ENCODE assay signal across 18 mouse cellular contexts in the genomic region with DNA sequence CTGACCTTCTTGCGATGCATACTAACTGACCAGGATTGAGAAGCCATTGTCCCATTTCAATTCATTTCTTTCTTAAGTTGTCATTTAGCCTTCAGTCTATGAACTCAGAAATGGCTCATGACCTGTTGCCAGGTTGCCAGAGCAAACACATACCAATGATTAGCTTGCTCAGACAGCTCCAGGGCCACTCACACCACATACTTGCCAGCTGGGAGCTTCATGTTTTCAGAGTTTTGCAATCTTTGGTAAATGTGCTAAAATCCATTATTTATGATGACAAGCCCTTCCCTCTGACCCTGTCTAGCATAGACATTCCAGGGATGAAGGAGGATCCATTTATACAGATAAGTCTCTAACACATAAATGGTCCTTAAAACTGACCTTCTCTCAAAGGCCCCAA.
DNase-seq lines count a peak whose midpoint lies in the region; ATAC-seq and TF ChIP-seq lines count a peak whose summit lies in the region.
"Had no signal": no experiment of that assay in that cellular context is flagged by ENCODE, and none has a peak within 500 bp of the region (broad histone marks: within the 10 kb centered on the region; RNA-seq: fewer than 3 reads in every experiment).

No protein-coding gene starts in this region.

- WGBS in liver, postnatal 0 days (ENCODE audit: insufficient replicate concordance), result 85% methylated on average over 1 of the region's 1 CpGs
- WGBS in forebrain, embryonic 14.5 days, result 97% methylated on average over 1 of the region's 1 CpGs

- no peaks in the 10 kb centered on the region for H3K36me3 ChIP-seq in liver, postnatal 0 days (replicated peaks; ENCODE audit: insufficient read depth, low read length)
- no peaks in the 10 kb centered on the region for H3K36me3 ChIP-seq in forebrain, embryonic 14.5 days (ENCODE audit: control insufficient read depth, insufficient read depth, low read length)
- H3K36me3 ChIP-seq: embryonic facial prominence, embryonic 15.5 days; hindbrain, embryonic 12.5 days; liver, embryonic 13.5 days; stomach, embryonic 15.5 days had no signal

- no peak for TF ChIP-seq CTCF in liver, postnatal 0 days (IDR thresholded peaks at IDR 0.05; ENCODE audit: low read depth)

- DNase-seq in heart, adult 11 months, result peak; percentile 72
- DNase-seq in heart, postnatal 10 days, result no peak
- peak; percentile 19 for DNase-seq in liver, postnatal 0 days
- DNase-seq in liver (no peak), adipocyte (ENCODE audit: low spot score) (peak; percentile 63)
- DNase-seq in lung, postnatal 25 days (ENCODE audit: low spot score), result peak; percentile 28
- no peak for DNase-seq in forebrain, embryonic 14.5 days (ENCODE audit: low spot score)
- DNase-seq in right cerebral cortex, postnatal 25 days, result no peak
- DNase-seq: cerebellum, postnatal 10 days; embryo, embryonic 11 days; gastrocnemius, postnatal 14 days; left cerebral cortex, postnatal 4 days; liver, embryonic 13.5 days had no signal

- H3K27me3 ChIP-seq in liver, postnatal 0 days (ENCODE audit: insufficient read depth, low read length), result no peaks in the 10 kb centered on the region
- H3K27me3 ChIP-seq in forebrain, embryonic 14.5 days (replicated peaks; ENCODE audit: control insufficient read depth, insufficient read depth, low read length), result no peaks in the 10 kb centered on the region
- H3K27me3 ChIP-seq: embryonic facial prominence, embryonic 15.5 days; hindbrain, embryonic 12.5 days; liver, embryonic 13.5 days; stomach, embryonic 15.5 days had no signal

- ATAC-seq in liver, postnatal 0 days, result peak; percentile 87
- ATAC-seq in forebrain, embryonic 14.5 days, result no peak
- ATAC-seq: inflammation-experienced regulatory T-cells, adult 6 months; midbrain, embryonic 16.5 days had no signal

- H3K9ac ChIP-seq in liver, postnatal 0 days (replicated peaks), result no peak overlapping the region
- H3K9ac ChIP-seq in forebrain, embryonic 14.5 days (ENCODE audit: low read length), result no peak overlapping the region
- H3K9ac ChIP-seq: embryonic facial prominence, embryonic 15.5 days; hindbrain, embryonic 12.5 days; liver, embryonic 13.5 days; stomach, embryonic 15.5 days had no signal

- intact Hi-C loops in heart, postnatal 10 days (cut with DNase I), result no loop called here

- no peak overlapping the region for H3K4me3 ChIP-seq in liver, postnatal 0 days (ENCODE audit: low read depth, low read length)
- H3K4me3 ChIP-seq in forebrain, embryonic 14.5 days (ENCODE audit: low read depth, low read length), result no peak overlapping the region
- H3K4me3 ChIP-seq: embryonic facial prominence, embryonic 15.5 days; hindbrain, embryonic 12.5 days; liver, embryonic 13.5 days; stomach, embryonic 15.5 days had no signal

- no peak overlapping the region for H3K4me2 ChIP-seq in liver, postnatal 0 days (ENCODE audit: low read depth, low read length)
- no peak overlapping the region for H3K4me2 ChIP-seq in forebrain, embryonic 14.5 days (ENCODE audit: low read length)
- H3K4me2 ChIP-seq: embryonic facial prominence, embryonic 15.5 days; hindbrain, embryonic 12.5 days; liver, embryonic 13.5 days; stomach, embryonic 15.5 days had no signal

- TF ChIP-seq EP300 in liver, postnatal 0 days (IDR thresholded peaks at IDR 0.05; ENCODE audit: low read depth), result no peak

- no peak overlapping the region for H3K27ac ChIP-seq in liver, postnatal 0 days (ENCODE audit: low read depth)
- H3K27ac ChIP-seq in forebrain, embryonic 14.5 days (ENCODE audit: low read depth, low read length), result no peak overlapping the region
- H3K27ac ChIP-seq: embryonic facial prominence, embryonic 15.5 days; hindbrain, embryonic 12.5 days; liver, embryonic 13.5 days; stomach, embryonic 15.5 days had no signal

- peaks cover 2% of the 10 kb centered on the region; the same call in 1 of the 2 replicates for H3K4me1 ChIP-seq in liver, postnatal 0 days (ENCODE audit: insufficient read depth)
- H3K4me1 ChIP-seq in forebrain, embryonic 14.5 days (ENCODE audit: control insufficient read depth, insufficient read depth, low read length), result no peaks in the 10 kb centered on the region
- H3K4me1 ChIP-seq: embryonic facial prominence, embryonic 15.5 days; hindbrain, embryonic 12.5 days; liver, embryonic 13.5 days had no signal

- H3K9me3 ChIP-seq in liver, postnatal 0 days (ENCODE audit: low read length), result no peaks in the 10 kb centered on the region
- no peaks in the 10 kb centered on the region for H3K9me3 ChIP-seq in forebrain, embryonic 14.5 days (replicated peaks; ENCODE audit: control insufficient read depth, low read length)
- H3K9me3 ChIP-seq: embryonic facial prominence, embryonic 15.5 days; hindbrain, embryonic 12.5 days; liver, embryonic 13.5 days; stomach, embryonic 15.5 days had no signal

Comparison
In these comparisons a context has a peak if more than half of its experiments do, and no peak if none do; other contexts are left out.
1. DNase-seq: peak in heart, adult 11 months (single experiment), liver, postnatal 0 days (single experiment), adipocyte (single experiment) and lung, postnatal 25 days (single experiment); none in heart, postnatal 10 days (0 of 2), liver (single experiment), forebrain, embryonic 14.5 days (single experiment) and right cerebral cortex, postnatal 25 days (single experiment).